Mouse (Mus musculus): ENCODE data around the gene Tmem80.

The Tmem80 gene

GRCm38 (mm10) chr7:141326546-141327446 is 743 bp upstream of the Tmem80 start:
- peak; percentile 45 for DNase-seq

DNA sequence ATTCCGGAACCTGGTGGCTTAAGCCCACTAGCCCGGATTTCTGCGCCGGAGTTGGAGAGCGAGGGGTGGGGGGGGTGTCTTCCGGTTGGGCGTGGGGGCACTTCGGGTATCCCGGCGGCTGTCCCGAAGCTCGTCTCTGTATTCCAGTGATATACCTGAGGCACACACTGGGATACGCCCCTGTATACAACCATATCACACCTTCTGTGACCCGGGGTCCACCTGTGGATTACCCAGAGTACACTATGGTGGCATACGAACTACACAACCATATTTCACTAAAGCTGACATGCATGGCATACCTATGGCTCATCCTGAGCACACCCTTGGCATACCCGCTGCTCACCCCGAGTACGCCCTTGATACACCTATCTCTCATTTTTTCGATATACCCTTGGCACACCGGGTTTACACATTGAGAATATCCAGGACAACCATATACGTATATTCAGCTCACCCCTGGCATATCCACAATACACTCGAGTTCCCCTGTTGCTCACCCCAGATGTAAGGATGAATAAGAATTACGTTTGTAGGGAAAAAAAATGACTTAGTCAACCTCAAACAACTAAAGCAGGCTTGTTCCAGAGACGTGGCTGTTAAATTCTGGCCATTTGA is 943 bp downstream of the Tmem80 start:
- DNase-seq: no peak

DNA sequence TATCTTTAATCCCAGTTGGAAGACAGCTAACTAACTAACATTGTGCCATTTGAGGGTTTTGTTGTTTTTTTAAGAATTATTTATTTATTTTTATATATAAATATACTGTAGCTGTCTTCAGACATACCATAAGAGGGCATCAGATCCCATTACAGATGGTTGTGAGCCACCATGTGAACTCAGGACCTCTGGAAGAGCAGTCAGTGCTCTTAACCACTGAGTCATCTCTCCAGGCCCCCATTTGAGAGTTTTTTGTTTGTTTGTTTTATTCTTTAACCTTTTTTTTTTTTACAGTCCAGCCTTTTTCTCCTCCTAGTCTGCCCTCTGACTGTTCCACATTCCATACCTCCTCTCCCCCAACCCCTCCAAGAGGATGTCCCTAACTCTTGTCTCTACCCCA is 3.2 kb downstream of the Tmem80 start:
- DNase-seq: no peak

GRCm38 (mm10) chr7:141331990-141332389 is 4.5 kb downstream of the Tmem80 start:
- peak; percentile 94 for DNase-seq

DNA sequence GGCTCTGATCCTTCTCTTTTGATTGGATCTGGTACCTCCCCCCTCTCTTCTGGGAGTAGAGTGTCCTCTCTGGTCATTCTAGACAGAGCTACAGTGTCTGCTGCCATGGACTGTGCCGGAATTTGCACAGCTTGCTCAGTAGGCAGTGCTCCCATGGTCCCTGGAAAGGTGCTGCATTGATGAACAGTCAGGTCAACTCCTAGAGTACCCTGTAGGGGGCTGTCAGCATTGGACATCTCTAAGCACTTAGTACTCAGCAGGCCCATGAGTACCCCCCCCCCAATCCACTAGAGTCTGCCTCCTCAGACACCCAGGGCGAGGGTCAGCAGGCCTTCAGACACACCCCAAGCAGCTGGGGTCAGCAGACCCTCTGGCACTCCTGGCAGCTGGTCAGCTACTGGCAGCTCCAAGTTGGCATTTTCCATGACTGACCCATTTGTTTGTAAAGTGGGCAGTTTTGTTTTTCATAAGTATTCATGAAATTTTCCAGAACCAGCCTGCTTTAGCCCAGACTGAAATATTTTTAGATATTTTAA is 7.6 kb downstream of the Tmem80 start:
- DNase-seq: no peak

- no peak for DNase-seq
Observed at GRCm38 (mm10) chr7:141335682-141336081, 8.1 kb downstream of the Tmem80 start.

GRCm38 (mm10) chr7:141336296-141336695 is 8.8 kb downstream of the Tmem80 start:
- no peak for DNase-seq

GRCm38 (mm10) chr7:141337716-141338416 is 10.3 kb downstream of the Tmem80 start:
- peak; percentile 58 for DNase-seq

DNA sequence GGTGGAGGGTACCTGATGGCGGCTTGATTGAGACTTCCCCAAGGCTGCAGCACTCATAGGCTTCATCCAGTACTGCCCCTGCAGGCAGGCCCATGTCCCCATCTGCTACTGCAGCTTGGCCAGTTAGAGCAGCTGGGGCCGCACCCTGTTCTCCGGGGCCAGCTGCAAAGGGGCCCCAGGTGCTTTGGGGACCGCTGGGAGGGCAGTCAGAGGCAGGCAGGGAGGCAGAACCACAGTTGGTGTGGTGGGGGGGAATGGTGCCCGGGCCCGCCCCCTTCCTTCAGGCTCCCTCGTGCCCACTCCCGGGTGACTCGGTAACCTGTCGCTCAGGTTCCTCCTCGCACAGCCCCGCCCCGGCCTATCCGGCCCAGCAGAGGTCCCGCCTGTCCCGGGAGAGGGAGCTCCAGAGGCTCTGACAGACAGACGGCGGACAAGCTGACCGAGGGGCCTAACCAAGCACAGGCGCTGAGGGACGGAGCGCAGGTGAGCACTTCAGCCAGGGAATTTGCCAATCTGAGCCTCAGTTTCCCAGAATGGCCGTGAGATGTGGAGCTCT is 11.1 kb downstream of the Tmem80 start, which contains the start of gene Eps8l2:
Gene Eps8l2 (plus strand): TSS at position 305 of the 556 bp plus-strand sequence.
- DNase-seq: peak; percentile 89

- DNase-seq: peak; percentile 49
Observed at GRCm38 (mm10) chr7:141339215-141339920, 11.8 kb downstream of the Tmem80 start.

- DNase-seq: peak; percentile 82
Observed at GRCm38 (mm10) chr7:141340023-141340422, 12.5 kb downstream of the Tmem80 start.

DNA sequence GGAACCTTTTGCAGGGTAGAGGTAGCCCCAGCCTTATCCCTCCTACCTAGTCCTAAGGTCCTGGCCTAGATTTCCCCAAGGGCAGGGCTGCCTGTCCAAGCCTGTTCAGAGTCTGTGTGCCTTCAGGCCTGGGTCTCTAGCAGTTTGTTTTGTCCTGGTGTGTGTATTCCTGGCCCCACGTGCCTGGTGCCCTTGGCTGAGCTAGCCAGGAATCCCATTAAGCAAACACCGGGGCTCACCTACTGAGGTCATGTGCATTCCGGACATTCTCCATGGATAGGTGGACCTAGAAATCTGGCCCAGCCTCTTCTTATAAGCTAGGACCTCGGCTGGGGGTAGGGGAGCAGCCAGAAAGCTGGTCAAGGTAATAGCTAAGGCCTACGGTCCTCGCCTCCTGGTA is 12.9 kb downstream of the Tmem80 start:
- DNase-seq: peak; percentile 91

DNA sequence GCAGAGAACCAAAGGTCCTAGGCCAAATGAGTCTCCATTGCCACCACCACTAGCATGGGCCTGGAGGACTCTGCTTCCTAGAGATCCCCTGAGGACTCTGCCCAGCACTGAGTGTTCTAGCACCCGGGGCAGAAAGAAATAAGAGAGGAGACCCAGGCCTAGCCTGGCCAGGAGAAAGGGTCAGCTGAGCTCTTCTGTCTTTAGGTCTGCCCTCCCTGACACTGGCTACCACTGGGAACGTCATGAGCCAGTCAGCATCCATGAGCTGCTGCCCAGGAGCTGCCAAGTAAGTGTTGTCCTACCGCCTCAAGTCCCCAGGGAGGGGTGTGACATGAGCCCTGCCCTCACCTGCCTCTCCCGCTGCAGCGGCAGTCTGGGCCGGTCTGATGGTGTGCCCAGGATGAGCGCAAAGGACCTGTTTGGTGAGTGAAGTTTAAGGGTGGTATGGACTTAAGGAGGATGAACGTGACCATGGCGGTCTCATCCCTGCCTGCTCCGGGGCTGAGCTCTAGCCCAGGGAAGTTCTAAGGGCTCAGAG is 14.2 kb downstream of the Tmem80 start:
- DNase-seq: no peak

GRCm38 (mm10) chr7:141343230-141343629 is 15.7 kb downstream of the Tmem80 start:
- peak; percentile 54 for DNase-seq

DNA sequence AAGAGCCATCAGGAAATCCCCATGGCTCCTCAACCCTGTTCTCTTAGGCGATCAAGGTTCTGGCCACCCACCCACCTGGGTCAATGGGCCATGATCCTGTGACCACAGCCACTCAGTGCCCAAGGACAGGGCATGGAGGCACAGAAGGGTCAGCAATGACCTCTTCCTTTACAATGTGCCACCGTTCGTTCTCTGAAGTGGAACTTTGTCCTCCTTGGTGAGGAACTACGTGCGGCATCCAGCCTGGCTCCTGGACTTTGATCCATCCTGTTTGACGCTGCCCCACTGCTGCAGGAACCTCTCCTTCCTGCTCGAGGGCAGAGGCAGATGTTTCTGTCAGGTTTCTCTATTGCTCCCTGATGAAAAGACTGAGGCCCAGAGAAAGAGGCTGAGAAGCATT is 16.2 kb downstream of the Tmem80 start:
- peak; percentile 86 for DNase-seq

DNA sequence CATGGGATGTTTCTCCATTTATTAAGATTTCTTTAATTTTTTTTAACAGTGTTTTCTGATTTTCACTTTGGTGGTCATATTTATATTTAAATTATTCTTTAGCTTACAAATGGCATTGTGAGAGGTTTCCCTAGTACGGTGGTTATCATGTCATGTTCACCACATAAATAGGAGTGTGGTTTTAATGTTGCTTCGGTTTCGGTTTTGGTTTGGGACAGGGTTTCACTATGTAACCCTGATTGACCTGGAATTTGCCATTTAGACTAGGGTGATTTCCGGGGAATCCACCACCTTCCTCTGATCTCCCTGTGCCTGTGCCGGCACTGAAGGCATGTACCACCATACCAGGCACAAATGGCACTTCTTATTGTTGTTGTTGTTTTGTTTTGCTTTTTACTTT is 17.2 kb downstream of the Tmem80 start:
- DNase-seq: no peak

DNA sequence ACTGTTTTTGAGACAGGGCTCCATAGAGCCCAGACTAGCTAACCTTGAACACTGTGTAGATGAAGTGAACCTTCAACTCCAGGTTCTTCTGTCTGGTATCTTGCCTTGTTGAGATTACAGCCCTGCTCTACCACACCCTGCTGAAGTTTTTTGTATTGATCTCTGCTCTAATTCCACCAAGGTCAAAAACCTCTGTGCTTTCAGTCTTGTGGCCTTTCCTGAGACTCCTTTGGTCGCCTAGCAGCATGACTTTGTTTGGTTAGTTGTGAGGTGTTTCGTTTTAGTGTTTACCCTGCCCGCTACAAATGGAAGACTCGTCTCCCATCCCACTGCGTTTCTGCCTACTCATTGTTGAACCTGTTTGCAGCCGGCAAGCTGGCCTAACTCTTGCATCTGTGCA is 23.5 kb downstream of the Tmem80 start:
- no peak for DNase-seq

GRCm38 (mm10) chr7:141355051-141355450 is 27.5 kb downstream of the Tmem80 start:
- no peak for DNase-seq

- DNase-seq: no peak
Observed at GRCm38 (mm10) chr7:141355626-141356326, 28.2 kb downstream of the Tmem80 start.

- DNase-seq: no peak
Observed at GRCm38 (mm10) chr7:141356971-141357370, 29.4 kb downstream of the Tmem80 start.

DNA sequence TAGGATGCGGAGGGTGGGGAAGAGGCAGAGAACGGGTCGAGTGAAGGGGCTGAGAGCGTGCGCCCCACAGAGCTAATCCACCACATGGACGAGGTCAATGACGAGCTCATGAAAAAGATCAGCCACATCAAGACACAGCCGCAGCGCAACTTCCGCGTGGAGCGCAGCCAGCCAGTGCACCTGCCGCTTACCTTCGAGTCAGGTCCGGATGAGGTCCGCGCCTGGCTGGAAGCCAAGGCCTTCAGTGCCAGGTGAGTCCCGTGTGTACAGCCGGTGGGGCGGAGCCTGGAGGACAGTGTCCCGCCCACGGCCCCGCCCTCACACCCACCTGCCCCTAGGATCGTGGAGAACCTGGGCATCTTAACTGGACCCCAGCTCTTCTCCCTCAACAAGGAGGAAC is 34.0 kb downstream of the Tmem80 start:
- DNase-seq: peak; percentile 50
